Mouse (Mus musculus) lung, embryonic 15.5 days (tissue): ENCODE data around the gene Gm10322. TPM values are rescaled to one million over a fixed set of nuclear protein-coding genes. Genes with fewer than 3 reads are reported as not detected.
A peak's percentile ranks its signal among the peaks of the same experiment; 100 is the strongest.

Experiments
- ATAC-seq: fragments of 200-750 bp; cut with Nextera tagmentation; 2 replicates; pipeline ENCODE4 v1.8.0; 2017; ENCODE audit warnings: moderate number of reproducible peaks, borderline replicate concordance; ENCODE audit not compliant: low FRiP score, low TSS enrichment; ENCODE audit errors: extremely low read depth
- H3K27ac ChIP-seq: fragments of 300-500 bp; sonication (generic); 2 replicates; pipeline ENCODE4 v1.5.1; 2015; ENCODE audit warnings: moderate library complexity, mild to moderate bottlenecking, inconsistent platforms
- H3K27me3 ChIP-seq: fragments of 300-500 bp; sonication (generic); 2 replicates; pipeline ENCODE4 v1.6.1; 2015; ENCODE audit warnings: inconsistent platforms
- H3K36me3 ChIP-seq: fragments of 300-500 bp; sonication (generic); 2 replicates; pipeline ENCODE4 v1.6.1; 2015; ENCODE audit warnings: inconsistent platforms
- H3K4me1 ChIP-seq: fragments of 300-500 bp; sonication (generic); 2 replicates; pipeline ENCODE4 v1.6.1; 2015; ENCODE audit warnings: inconsistent platforms
- H3K4me2 ChIP-seq: fragments of 300-500 bp; sonication (generic); 2 replicates; pipeline ENCODE4 v1.6.1; 2015; ENCODE audit warnings: inconsistent platforms, mild to moderate bottlenecking, moderate library complexity
- H3K4me3 ChIP-seq: fragments of 300-500 bp; sonication (generic); 2 replicates; pipeline ENCODE4 v1.5.1; 2015; ENCODE audit warnings: mild to moderate bottlenecking, inconsistent platforms
- H3K9ac ChIP-seq: fragments of 300-500 bp; sonication (generic); 2 replicates; pipeline ENCODE4 v1.6.1; 2015; ENCODE audit warnings: inconsistent platforms
- H3K9me3 ChIP-seq: fragments of 300-500 bp; sonication (generic); 2 replicates; pipeline ENCODE4 v1.6.1; 2016; ENCODE audit warnings: inconsistent platforms
- WGBS: fragments of 180-500 bp; shearing (Covaris S2); methylation state at CpG from one replicate; pipeline ENCODE4 v1.1.7; 2015; 5-methylcytosine and 5-hydroxymethylcytosine counted together
- polyA plus RNA-seq: library from polyadenylated mRNA; unstranded; fragments of >200 nt; fragmentation: Nextera tagmentation; extraction: Ambion mirVana; gene quantifications from 2 replicates; pipeline ENCODE4 v1.2.1, GENCODE M21; 2015

The Gm10322 gene
- polyA plus RNA-seq, 1 experiment from 2014 or later = not detected

DNA sequence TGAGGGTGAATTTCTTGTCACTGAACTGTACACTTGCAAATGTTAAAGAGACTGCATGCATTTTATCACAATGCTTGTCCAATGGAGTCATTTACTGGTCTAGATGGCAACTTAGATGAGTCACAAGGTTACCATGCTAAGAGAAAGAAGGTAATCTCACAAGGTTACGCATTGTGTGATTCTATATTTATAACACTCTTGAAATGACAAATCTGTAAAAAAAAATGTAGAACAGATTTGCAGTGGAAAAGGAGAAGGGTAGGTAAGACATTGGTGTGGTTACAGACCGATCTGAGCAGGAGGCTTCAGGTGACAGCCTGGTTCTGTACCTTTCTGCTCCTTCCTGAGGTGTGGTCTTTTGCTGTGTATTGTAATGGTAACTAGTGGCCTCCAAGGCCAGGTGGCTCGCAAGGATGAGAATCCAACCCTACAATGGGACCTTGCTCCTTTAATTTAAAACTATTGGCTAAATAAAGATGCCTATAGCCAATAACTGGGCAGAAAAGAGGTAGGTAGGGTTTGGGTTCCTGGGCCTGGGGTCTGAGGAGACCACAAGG lies 35.2 kb upstream of the Gm10322 start:
- Histone ChIP-seq H3K36me3 (no peaks in the 10 kb centered on the region), H3K27ac (no peak overlapping the region), H3K4me1 (peaks cover 23% of the 10 kb centered on the region), H3K4me2 (no peak overlapping the region), H3K4me3 (no peak overlapping the region), H3K9ac (no peak overlapping the region), H3K27me3 (no peaks in the 10 kb centered on the region), H3K9me3 (no peaks in the 10 kb centered on the region)
- 89% methylated on average over 3 of the region's 3 CpGs for WGBS
- no peak for ATAC-seq

GRCm38 (mm10) chr10:59581826-59582543 lies 33.9 kb upstream of the Gm10322 start:
- WGBS = 98% methylated on average over 1 of the region's 1 CpGs
- Histone ChIP-seq H3K4me2 (no peak overlapping the region), H3K9ac (no peak overlapping the region), H3K27me3 (no peaks in the 10 kb centered on the region), H3K4me1 (peaks cover 15% of the 10 kb centered on the region), H3K9me3 (no peaks in the 10 kb centered on the region), H3K4me3 (no peak overlapping the region), H3K36me3 (no peaks in the 10 kb centered on the region), H3K27ac (no peak overlapping the region)
- ATAC-seq = no peak

GRCm38 (mm10) chr10:59585621-59586020 lies 30.2 kb upstream of the Gm10322 start:
- 79% methylated on average over 5 of the region's 5 CpGs for WGBS
- no peak overlapping the region for H3K27ac ChIP-seq
- H3K27me3 ChIP-seq = no peaks in the 10 kb centered on the region
- H3K4me1 ChIP-seq = peaks cover 10% of the 10 kb centered on the region
- no peak for ATAC-seq
- no peaks in the 10 kb centered on the region for H3K36me3 ChIP-seq
- no peaks in the 10 kb centered on the region for H3K9me3 ChIP-seq
- no peak overlapping the region for H3K4me2 ChIP-seq
- H3K9ac ChIP-seq = no peak overlapping the region
- no peak overlapping the region for H3K4me3 ChIP-seq

GRCm38 (mm10) chr10:59586821-59587220 lies 29.0 kb upstream of the Gm10322 start:
- no peaks in the 10 kb centered on the region for H3K36me3 ChIP-seq
- H3K27ac ChIP-seq = no peak overlapping the region
- WGBS = 82% methylated on average over 15 of the region's 15 CpGs
- peaks cover 10% of the 10 kb centered on the region for H3K4me1 ChIP-seq
- H3K4me2 ChIP-seq = no peak overlapping the region
- no peak overlapping the region for H3K4me3 ChIP-seq
- ATAC-seq = no peak
- no peak overlapping the region for H3K9ac ChIP-seq
- H3K27me3 ChIP-seq = no peaks in the 10 kb centered on the region
- H3K9me3 ChIP-seq = no peaks in the 10 kb centered on the region

- no peak for ATAC-seq
- WGBS = 87% methylated on average over 7 of the region's 7 CpGs
- Histone ChIP-seq H3K9me3 (no peaks in the 10 kb centered on the region), H3K4me1 (peaks cover 10% of the 10 kb centered on the region), H3K9ac (no peak overlapping the region), H3K4me3 (no peak overlapping the region), H3K27me3 (no peaks in the 10 kb centered on the region), H3K36me3 (no peaks in the 10 kb centered on the region), H3K4me2 (no peak overlapping the region), H3K27ac (no peak overlapping the region)
These were observed 27.7 kb upstream of the Gm10322 start for GRCm38 (mm10) chr10:59588135-59588534.

DNA sequence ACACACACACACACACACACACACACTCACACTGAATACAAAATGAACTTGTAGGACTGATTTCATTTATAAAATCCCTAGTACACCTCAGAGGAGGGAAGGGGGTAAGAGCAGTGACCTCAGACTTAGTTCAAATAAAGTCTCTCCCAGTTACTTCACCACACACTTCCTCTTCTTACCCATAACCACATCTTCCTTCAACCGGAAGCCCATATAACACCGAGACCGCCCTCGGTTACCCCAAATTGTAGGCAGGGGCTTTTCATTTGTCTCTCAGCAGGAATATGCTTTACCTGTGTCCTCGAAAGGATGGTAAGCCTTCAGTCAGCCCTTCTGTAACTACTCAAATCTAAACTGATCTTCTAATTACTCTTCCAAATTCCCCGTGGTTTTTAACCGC lies 26.4 kb upstream of the Gm10322 start:
- Histone ChIP-seq H3K27me3 (no peaks in the 10 kb centered on the region), H3K4me2 (0 out of 2 replicates have a peak overlapping the region, but pooled peaks have one; percentile 43), H3K9ac (no peak overlapping the region), H3K36me3 (no peaks in the 10 kb centered on the region), H3K27ac (no peak overlapping the region), H3K9me3 (no peaks in the 10 kb centered on the region), H3K4me3 (no peak overlapping the region), H3K4me1 (peaks cover 10% of the 10 kb centered on the region)
- 74% methylated on average over 7 of the region's 7 CpGs for WGBS
- ATAC-seq = no peak

GRCm38 (mm10) chr10:59589856-59590255 lies 26.0 kb upstream of the Gm10322 start:
- H3K9ac ChIP-seq = no peak overlapping the region
- ATAC-seq = no peak
- H3K27ac ChIP-seq = no peak overlapping the region
- H3K27me3 ChIP-seq = no peaks in the 10 kb centered on the region
- no peak overlapping the region for H3K4me3 ChIP-seq
- WGBS = 58% methylated on average over 13 of the region's 13 CpGs
- H3K4me2 ChIP-seq = peak overlapping the region; percentile 43
- H3K36me3 ChIP-seq = no peaks in the 10 kb centered on the region
- H3K4me1 ChIP-seq = peaks cover 10% of the 10 kb centered on the region
- H3K9me3 ChIP-seq = no peaks in the 10 kb centered on the region

DNA sequence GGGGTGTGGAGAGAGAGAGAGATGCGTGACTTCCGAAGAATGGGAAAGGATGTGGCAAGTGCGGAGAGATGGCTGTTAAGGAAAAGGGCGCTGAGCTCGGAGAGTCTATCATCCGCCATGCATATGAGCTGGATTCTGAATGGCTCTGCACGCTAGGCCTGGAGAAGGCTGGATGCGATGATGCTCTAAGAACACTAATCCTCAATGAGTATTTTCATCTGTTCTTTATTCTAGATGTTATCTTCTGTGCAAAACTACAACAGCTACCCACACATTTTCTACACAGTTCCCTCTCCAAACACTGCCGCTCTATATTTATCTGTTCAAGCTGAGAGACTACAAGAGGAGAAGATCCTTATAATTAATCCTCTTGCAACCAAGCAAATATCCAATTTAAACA lies 25.3 kb upstream of the Gm10322 start:
- 94% methylated on average over 9 of the region's 9 CpGs for WGBS

DNA sequence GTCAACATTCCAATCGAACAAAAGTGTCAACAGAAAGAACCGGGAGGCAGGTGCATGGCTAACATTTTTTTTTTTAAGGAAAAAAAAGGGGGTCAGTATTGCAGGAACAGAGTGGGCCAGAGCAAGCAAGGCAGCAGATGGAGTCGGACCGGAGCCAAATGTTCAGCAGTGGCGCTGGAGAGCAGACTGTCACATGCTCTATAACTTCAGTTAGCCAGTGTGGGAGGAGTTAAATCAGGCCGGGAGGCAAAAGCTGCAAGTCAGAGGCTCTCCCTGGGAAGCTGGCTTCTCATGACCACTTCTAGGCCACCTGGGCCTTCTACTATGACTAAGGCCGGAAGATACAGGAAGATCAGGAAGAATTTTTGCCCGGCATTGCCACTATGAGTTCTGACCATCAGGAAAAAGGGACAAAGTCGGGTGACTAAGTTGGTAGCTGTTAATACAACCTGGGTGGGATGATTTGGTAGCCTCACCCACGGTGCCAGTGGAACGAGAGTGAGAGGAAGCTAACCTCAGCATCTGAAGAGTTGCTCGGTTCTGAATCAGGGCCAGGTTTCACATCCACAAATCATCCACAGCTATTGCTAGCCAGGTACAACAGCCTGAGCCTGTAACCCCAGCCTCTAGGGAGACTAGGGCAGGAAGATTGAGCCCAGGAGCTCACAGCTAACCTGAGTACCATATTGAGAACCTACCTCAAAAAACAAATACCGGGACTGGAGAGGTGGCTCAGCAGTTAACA lies 21.9 kb upstream of the Gm10322 start:
- 62% methylated on average over 13 of the region's 13 CpGs for WGBS
- no peak overlapping the region for H3K27ac ChIP-seq
- no peak overlapping the region for H3K9ac ChIP-seq
- H3K4me1 ChIP-seq = peaks cover 10% of the 10 kb centered on the region
- no peaks in the 10 kb centered on the region for H3K36me3 ChIP-seq
- no peak overlapping the region for H3K4me3 ChIP-seq
- H3K27me3 ChIP-seq = no peaks in the 10 kb centered on the region
- no peak overlapping the region for H3K4me2 ChIP-seq
- peak; percentile 31; the same call in 1 of the 2 replicates for ATAC-seq
- no peaks in the 10 kb centered on the region for H3K9me3 ChIP-seq

More for the DNA sequence above, 25.3 kb upstream of the Gm10322 start:
- H3K4me1 ChIP-seq = peaks cover 10% of the 10 kb centered on the region
- H3K36me3 ChIP-seq = no peaks in the 10 kb centered on the region
- H3K9ac ChIP-seq = no peak overlapping the region
- no peak overlapping the region for H3K4me3 ChIP-seq
- no peaks in the 10 kb centered on the region for H3K27me3 ChIP-seq
- H3K4me2 ChIP-seq = no peak overlapping the region
- no peak for ATAC-seq
- H3K27ac ChIP-seq = no peak overlapping the region
- H3K9me3 ChIP-seq = no peaks in the 10 kb centered on the region

GRCm38 (mm10) chr10:59600516-59600915 lies 15.3 kb upstream of the Gm10322 start:
- Histone ChIP-seq H3K4me1 (peaks cover 18% of the 10 kb centered on the region), H3K9ac (no peak overlapping the region), H3K9me3 (no peaks in the 10 kb centered on the region), H3K27me3 (no peaks in the 10 kb centered on the region), H3K4me2 (no peak overlapping the region), H3K4me3 (no peak overlapping the region), H3K27ac (no peak overlapping the region), H3K36me3 (no peaks in the 10 kb centered on the region)
- WGBS = 69% methylated on average over 8 of the region's 8 CpGs
- ATAC-seq = no peak

GRCm38 (mm10) chr10:59602043-59602442 lies 13.8 kb upstream of the Gm10322 start:
- H3K9ac ChIP-seq = no peak overlapping the region
- no peaks in the 10 kb centered on the region for H3K9me3 ChIP-seq
- H3K27ac ChIP-seq = 0 out of 2 replicates have a peak overlapping the region, but pooled peaks have one; percentile 11
- H3K27me3 ChIP-seq = no peaks in the 10 kb centered on the region
- no peak for ATAC-seq
- no peak overlapping the region for H3K4me2 ChIP-seq
- no peaks in the 10 kb centered on the region for H3K36me3 ChIP-seq
- H3K4me3 ChIP-seq = no peak overlapping the region
- 55% methylated on average over 8 of the region's 8 CpGs for WGBS
- H3K4me1 ChIP-seq = peaks cover 19% of the 10 kb centered on the region

DNA sequence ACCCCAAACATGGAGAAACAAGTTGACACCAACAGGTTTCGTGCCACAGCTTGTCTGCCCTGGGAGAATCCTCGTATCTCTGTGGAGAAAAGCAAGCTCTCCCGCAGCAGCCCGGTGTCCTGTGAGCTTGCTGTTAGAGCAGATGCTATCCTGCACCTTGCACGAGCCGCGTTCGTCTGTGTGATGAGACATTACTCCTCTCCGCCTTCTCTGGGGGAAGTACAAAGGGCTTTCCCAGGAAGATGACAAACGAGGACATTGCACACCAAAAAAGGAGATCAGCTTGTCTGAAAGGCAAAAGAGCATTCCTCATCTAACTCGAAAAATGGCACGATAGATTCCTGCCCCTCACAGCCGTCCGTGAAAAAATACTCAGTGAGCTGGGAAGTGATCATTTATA lies 13.0 kb upstream of the Gm10322 start:
- Histone ChIP-seq H3K9ac (no peak overlapping the region), H3K4me1 (peaks cover 19% of the 10 kb centered on the region), H3K27me3 (no peaks in the 10 kb centered on the region), H3K4me2 (no peak overlapping the region), H3K4me3 (no peak overlapping the region), H3K9me3 (no peaks in the 10 kb centered on the region), H3K27ac (no peak overlapping the region), H3K36me3 (no peaks in the 10 kb centered on the region)
- WGBS = 53% methylated on average over 14 of the region's 14 CpGs
- ATAC-seq = no peak
